Mouse (Mus musculus) C2C12 (cell line): Measurements from ENCODE around the gene Ebpl.

Experiments used
- CEBPB ChIP-seq: IDR thresholded peaks from one replicate; pipeline ENCODE4 v1.6.1; 2011; ENCODE audit warnings: low read depth, mild to moderate bottlenecking, control low read depth, moderate library complexity
- CTCF ChIP-seq: IDR thresholded peaks from one replicate; pipeline ENCODE4 v1.5.1; 2011; ENCODE audit not compliant: control insufficient read depth, insufficient read depth, insufficient read length
- MAX ChIP-seq: IDR thresholded peaks from one replicate; pipeline ENCODE4 v1.6.1; 2011; ENCODE audit warnings: mild to moderate bottlenecking, control low read depth
- MYOD1 ChIP-seq: IDR thresholded peaks from one replicate; pipeline ENCODE4 v1.6.1; 2011; ENCODE audit warnings: low read depth; ENCODE audit not compliant: control insufficient read depth, insufficient read length
- MYOG ChIP-seq: IDR thresholded peaks from one replicate; pipeline ENCODE4 v1.6.1; 2011; ENCODE audit not compliant: control insufficient read depth, insufficient read length; ENCODE audit errors: extremely low read depth
- USF1 ChIP-seq: IDR thresholded peaks from one replicate; pipeline ENCODE4 v1.6.1; 2011; ENCODE audit warnings: low read depth, mild to moderate bottlenecking, control low read depth, moderate library complexity

DNA sequence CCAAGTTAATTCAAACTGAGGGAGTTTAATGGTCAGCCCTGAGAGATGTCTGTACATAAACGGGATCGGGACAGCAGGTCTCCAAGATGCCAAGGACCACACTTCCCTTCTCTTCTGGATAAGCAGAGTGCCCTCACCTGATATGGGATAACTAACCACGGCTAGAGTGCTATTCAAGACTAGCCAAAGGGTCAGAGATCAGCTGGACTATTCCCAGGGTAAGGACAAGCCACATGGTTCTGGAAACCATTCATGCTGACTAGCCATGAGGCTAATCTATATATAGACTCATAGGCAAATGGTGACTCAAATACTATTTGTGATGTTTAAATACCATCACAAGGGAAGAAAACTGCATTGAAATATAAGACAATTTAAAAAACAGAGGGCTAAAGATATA lies 30.3 kb upstream of the Ebpl start:
- TF ChIP-seq CTCF: no peak
- no peak for TF ChIP-seq USF1
- no peak for TF ChIP-seq MAX
- no peak for TF ChIP-seq MYOG
- no peak for TF ChIP-seq CEBPB
- TF ChIP-seq MYOD1: no peak
